Mouse (Mus musculus) liver, adult 2 months (tissue): ENCODE data around the gene Map3k19. TPM values are rescaled to one million over a fixed set of nuclear protein-coding genes. Genes with fewer than 3 reads are reported as not detected.

Experiments
- DNase-seq: peaks from one replicate; pipeline ENCODE4 v3.0.0-alpha.2; 2011; ENCODE audit warnings: low read depth, low spot score; ENCODE audit errors: extremely low read depth
- H3K27ac ChIP-seq: fragments of 200-500 bp; replicated peaks from 2 replicates; pipeline ENCODE4 v1.5.1; 2012; ENCODE audit warnings: low read depth, mild to moderate bottlenecking, control low read depth, inconsistent platforms, low read length; ENCODE audit not compliant: insufficient read depth
- H3K27me3 ChIP-seq: fragments of 200-500 bp; 2 replicates; pipeline ENCODE4 v1.6.1; 2012; ENCODE audit warnings: mild to moderate bottlenecking, moderate library complexity, low read length, inconsistent platforms; ENCODE audit not compliant: control insufficient read depth, insufficient read depth
- H3K36me3 ChIP-seq: fragments of 200-500 bp; 2 replicates; pipeline ENCODE4 v1.6.1; 2012; ENCODE audit warnings: low read length, inconsistent platforms; ENCODE audit not compliant: control insufficient read depth, insufficient read depth
- H3K4me1 ChIP-seq: fragments of 200-500 bp; 2 replicates; pipeline ENCODE4 v1.6.1; 2011; ENCODE audit warnings: low read length; ENCODE audit not compliant: control insufficient read depth, insufficient read depth
- H3K4me3 ChIP-seq: fragments of 200-500 bp; 2 replicates; pipeline ENCODE4 v1.5.1; 2011; ENCODE audit warnings: low read depth, mild to moderate bottlenecking, control low read depth, low read length, moderate library complexity; ENCODE audit not compliant: insufficient read depth
- H3K79me2 ChIP-seq: fragments of 200-500 bp; 2 replicates; pipeline ENCODE4 v1.6.1; 2012; ENCODE audit warnings: inconsistent platforms, mild to moderate bottlenecking, low read length, moderate library complexity; ENCODE audit not compliant: control insufficient read depth, insufficient read depth
- H3K9ac ChIP-seq: fragments of 200-500 bp; 2 replicates; pipeline ENCODE4 v1.6.1; 2012; ENCODE audit warnings: low read depth, mild to moderate bottlenecking, control low read depth, inconsistent platforms, low read length
- CTCF ChIP-seq: fragments of 200-500 bp; IDR thresholded peaks from 2 replicates; pipeline ENCODE4 v1.5.1; 2011; ENCODE audit warnings: low read depth, low read length, control low read depth
- POLR2A ChIP-seq: fragments of 200-500 bp; IDR thresholded peaks from 2 replicates; pipeline ENCODE4 v1.6.1; 2011; ENCODE audit warnings: low read length, control low read depth; ENCODE audit not compliant: insufficient read depth; ENCODE audit errors: extremely low read depth
- WGBS: fragments of 180-500 bp; shearing (Covaris S2); methylation state at CpG from one replicate; pipeline ENCODE4 v1.1.7; 2018; 5-methylcytosine and 5-hydroxymethylcytosine counted together
- polyA plus RNA-seq: library from polyadenylated mRNA; depleted of rRNA; stranded (reverse); fragments of >200 nt; gene quantifications from 2 replicates; pipeline ENCODE4 v1.2.3, GENCODE M21; 2012
- total RNA-seq: library from RNA; depleted of rRNA; stranded (reverse); fragments of >200 nt; gene quantifications from 2 replicates; pipeline ENCODE4 v1.2.3, GENCODE M21; 2014

Map3k19 gene
- total and polyA plus RNA-seq, 2 experiments, result 0.07 TPM; not detected in 1

DNA sequence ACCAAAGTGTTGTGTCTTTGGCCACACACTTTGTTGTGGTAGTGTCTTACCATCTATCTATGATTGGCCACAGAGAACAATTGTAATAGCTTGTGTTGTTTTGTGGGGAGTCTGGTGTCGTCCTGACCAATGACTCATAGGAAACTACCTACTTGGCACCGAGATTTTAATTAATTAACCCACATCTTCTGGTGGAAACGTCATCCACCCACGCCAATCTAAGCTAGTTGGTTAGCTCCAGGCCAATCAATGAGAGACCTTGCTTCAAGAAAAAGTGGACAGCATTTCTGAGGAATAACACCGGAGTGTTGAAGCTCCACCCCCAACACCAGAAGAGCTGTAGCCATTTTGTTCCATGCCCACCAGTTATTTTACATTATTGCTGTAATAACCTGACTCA, 7.1 kb upstream of the Map3k19 start:
- no peaks in the 10 kb centered on the region for H3K79me2 ChIP-seq
- H3K36me3 ChIP-seq, result no peaks in the 10 kb centered on the region
- DNase-seq, result no peak
- no peaks in the 10 kb centered on the region for H3K27me3 ChIP-seq
- no peak overlapping the region for H3K9ac ChIP-seq
- WGBS, result 84% methylated on average over 5 of the region's 5 CpGs
- no peaks in the 10 kb centered on the region for H3K4me1 ChIP-seq
- no peak overlapping the region for H3K4me3 ChIP-seq
- no peak overlapping the region for H3K27ac ChIP-seq
- TF ChIP-seq POLR2A, result no peak
- TF ChIP-seq CTCF, result no peak

GRCm38 (mm10) chr1:127860492-127860891, 5.7 kb upstream of the Map3k19 start:
- Histone ChIP-seq H3K79me2 (no peaks in the 10 kb centered on the region), H3K4me1 (no peaks in the 10 kb centered on the region), H3K36me3 (no peaks in the 10 kb centered on the region), H3K4me3 (no peak overlapping the region), H3K27ac (no peak overlapping the region), H3K9ac (no peak overlapping the region), H3K27me3 (no peaks in the 10 kb centered on the region)
- no peak for DNase-seq
- TF ChIP-seq POLR2A (no peak), CTCF (no peak)
- WGBS, result 95% methylated on average over 4 of the region's 4 CpGs

DNA sequence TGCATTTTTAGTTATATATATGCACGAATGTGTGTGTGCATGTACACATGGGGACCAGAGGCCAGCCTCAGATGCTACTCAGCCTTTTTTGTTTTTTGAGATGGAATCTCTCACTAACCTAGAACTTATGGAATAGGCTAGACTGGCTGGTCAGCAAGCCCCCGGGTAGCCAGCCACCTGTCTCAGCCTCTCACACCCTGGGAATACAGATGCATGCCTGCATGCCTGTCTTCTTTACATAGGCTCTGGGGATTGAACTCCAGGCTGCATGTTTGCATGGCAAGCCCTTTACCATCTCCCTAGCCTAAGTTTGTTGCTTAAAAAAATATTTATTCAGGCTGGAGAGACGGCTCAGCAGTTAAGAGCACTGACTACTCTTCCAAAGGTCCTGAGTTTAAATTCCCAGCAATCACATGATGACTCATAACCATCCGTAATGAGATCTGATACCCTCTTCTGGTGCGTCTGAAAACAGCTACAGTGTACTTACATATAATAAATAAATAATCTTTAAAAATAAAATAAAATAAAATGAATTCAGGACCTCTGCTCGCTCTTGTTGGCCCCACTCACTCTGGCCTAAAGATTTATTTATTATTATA, 5.1 kb upstream of the Map3k19 start:
- WGBS, result 74% methylated on average over 6 of the region's 6 CpGs
- Histone ChIP-seq H3K27ac (no peak overlapping the region), H3K79me2 (no peaks in the 10 kb centered on the region), H3K27me3 (no peaks in the 10 kb centered on the region), H3K36me3 (no peaks in the 10 kb centered on the region), H3K9ac (no peak overlapping the region), H3K4me3 (no peak overlapping the region), H3K4me1 (no peaks in the 10 kb centered on the region)
- TF ChIP-seq CTCF (no peak), POLR2A (no peak)
- no peak for DNase-seq

DNA sequence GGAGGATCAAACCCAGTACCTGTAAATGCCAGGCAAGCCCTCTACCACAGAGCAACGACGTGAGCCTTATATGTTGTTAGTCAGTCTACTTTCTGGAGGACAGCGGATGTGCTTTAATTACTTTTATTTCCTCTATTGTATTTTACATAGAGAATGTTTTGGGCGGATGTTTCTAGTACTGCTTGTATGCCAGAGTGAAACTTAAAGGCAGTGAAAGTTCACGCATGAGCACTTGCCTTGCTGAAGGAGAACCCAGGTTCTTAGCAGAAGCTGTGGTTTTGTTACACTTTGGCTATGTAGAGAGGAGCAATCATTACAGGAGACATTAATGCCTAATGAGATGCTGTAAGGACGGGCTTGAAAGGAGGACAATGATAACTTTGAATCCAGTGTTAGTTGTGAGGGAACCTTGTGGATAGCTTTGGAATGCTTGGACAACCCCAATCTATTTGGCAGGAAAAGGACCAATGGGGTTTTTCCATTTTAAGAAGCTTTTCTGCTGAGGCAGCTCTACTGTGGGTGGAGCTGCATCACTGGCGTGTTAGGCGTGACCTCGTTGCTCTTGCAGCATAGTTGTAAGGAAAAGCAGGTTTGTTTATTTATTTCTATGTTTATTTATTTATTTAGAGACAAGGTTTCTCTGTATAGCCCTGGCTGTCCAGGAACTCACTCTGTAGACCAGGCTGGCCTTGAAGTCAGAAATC, 4.3 kb upstream of the Map3k19 start:
- 77% methylated on average over 9 of the region's 9 CpGs for WGBS
- H3K79me2 ChIP-seq, result no peaks in the 10 kb centered on the region

GRCm38 (mm10) chr1:127850075-127850610, 4.7 kb downstream of the Map3k19 start:
- Histone ChIP-seq H3K4me3 (no peak overlapping the region), H3K27me3 (no peaks in the 10 kb centered on the region), H3K4me1 (no peaks in the 10 kb centered on the region), H3K36me3 (no peaks in the 10 kb centered on the region), H3K9ac (no peak overlapping the region), H3K27ac (no peak overlapping the region), H3K79me2 (no peaks in the 10 kb centered on the region)
- DNase-seq, result no peak
- WGBS, result 68% methylated on average over 7 of the region's 7 CpGs
- no peak for TF ChIP-seq CTCF
- TF ChIP-seq POLR2A, result no peak

More for the DNA sequence above, 4.3 kb upstream of the Map3k19 start:
- H3K4me1 ChIP-seq, result no peaks in the 10 kb centered on the region
- DNase-seq, result peak; percentile 28
- H3K27me3 ChIP-seq, result no peaks in the 10 kb centered on the region
- no peak overlapping the region for H3K27ac ChIP-seq
- H3K9ac ChIP-seq, result no peak overlapping the region
- no peaks in the 10 kb centered on the region for H3K36me3 ChIP-seq
- TF ChIP-seq POLR2A (no peak), CTCF (no peak)
- H3K4me3 ChIP-seq, result no peak overlapping the region

DNA sequence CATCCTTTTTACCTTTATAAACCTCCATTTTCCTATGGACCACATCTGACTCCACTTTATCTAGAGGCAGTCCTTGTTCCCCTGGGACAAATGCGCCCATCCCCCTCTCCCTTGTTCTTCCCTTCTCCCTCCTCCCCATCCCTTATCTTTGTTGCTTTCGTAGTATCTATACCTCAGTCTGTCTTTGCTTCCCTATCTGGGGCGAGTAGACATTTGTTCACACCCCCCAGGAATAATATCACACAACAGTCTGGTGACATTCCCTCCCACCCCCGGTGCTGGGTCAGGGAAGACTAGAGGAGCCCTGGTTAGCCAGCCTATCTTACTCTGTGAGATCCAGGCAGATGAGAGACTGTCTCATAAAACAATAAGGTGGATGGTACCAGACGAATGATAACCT, 9.4 kb downstream of the Map3k19 start:
- Histone ChIP-seq H3K4me3 (no peak overlapping the region), H3K79me2 (no peaks in the 10 kb centered on the region), H3K36me3 (no peaks in the 10 kb centered on the region), H3K9ac (no peak overlapping the region), H3K27ac (no peak overlapping the region), H3K4me1 (no peaks in the 10 kb centered on the region), H3K27me3 (no peaks in the 10 kb centered on the region)
- no peak for DNase-seq
- WGBS, result 84% methylated on average over 5 of the region's 5 CpGs
- no peak for TF ChIP-seq POLR2A
- TF ChIP-seq CTCF, result no peak
